Mouse (Mus musculus) ES-E14 (cell line): ENCODE measurements around the gene Adcy4.

ENCODE experiments used
- CHD2 ChIP-seq: IDR thresholded peaks from 2 replicates; pipeline ENCODE4 v1.6.1; 2014; ENCODE audit warnings: mild to moderate bottlenecking, low read depth, low read length, inconsistent platforms
- HCFC1 ChIP-seq: IDR thresholded peaks from 2 replicates; pipeline ENCODE4 v1.6.1; 2012; ENCODE audit warnings: low read length, inconsistent platforms, borderline replicate concordance; ENCODE audit not compliant: insufficient read depth
- MAFK ChIP-seq: IDR thresholded peaks from 2 replicates; pipeline ENCODE4 v1.6.1; 2014; ENCODE audit warnings: mild to moderate bottlenecking, low read depth, low read length, inconsistent platforms; ENCODE audit not compliant: insufficient read depth
- ZC3H11A ChIP-seq: IDR thresholded peaks from 2 replicates; pipeline ENCODE4 v1.6.1; 2012; ENCODE audit warnings: low read depth, mild to moderate bottlenecking, inconsistent platforms, low read length, borderline replicate concordance
- ZNF384 ChIP-seq: IDR thresholded peaks from 2 replicates; pipeline ENCODE4 v1.6.1; 2012; ENCODE audit warnings: low read depth, low read length, inconsistent platforms

DNA sequence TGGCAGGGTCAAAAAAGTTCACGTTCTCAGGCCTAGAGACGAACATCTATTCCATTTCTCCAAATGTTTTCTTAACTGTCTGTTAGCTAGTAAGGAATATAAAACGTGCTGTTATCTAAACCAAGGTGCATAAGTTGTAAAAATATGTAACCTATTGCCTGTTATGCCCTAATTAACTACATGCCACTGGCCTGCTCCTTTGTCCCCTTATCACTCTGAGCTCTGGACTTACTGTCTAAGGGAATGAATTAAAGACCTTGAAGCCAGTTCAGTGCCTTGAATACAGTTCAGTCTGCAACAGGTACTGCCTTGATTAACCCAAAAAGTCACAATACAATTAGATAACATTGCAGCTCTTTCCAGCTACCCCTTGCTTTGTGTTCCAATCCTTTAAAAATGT, 48.6 kb downstream of the Adcy4 start:
- TF ChIP-seq MAFK (no peak), CHD2 (no peak), HCFC1 (no peak), ZNF384 (no peak), ZC3H11A (no peak)
